Mouse (Mus musculus): ENCODE results near the gene 4930558C23Rik.
"Not testable (repeated sequence)": the region's sequence is repeated elsewhere in the genome, so short reads cannot be mapped to it uniquely, and the experiment has no call there.

4930558C23Rik gene

GRCm38 (mm10) chr3:95373208-95373607, 29.4 kb downstream of the 4930558C23Rik start:
- DNase-seq (ENCODE audit: low read depth), result no peak

GRCm38 (mm10) chr3:95370101-95370500, 32.5 kb downstream of the 4930558C23Rik start:
- DNase-seq (ENCODE audit: low read depth), result no peak

DNA sequence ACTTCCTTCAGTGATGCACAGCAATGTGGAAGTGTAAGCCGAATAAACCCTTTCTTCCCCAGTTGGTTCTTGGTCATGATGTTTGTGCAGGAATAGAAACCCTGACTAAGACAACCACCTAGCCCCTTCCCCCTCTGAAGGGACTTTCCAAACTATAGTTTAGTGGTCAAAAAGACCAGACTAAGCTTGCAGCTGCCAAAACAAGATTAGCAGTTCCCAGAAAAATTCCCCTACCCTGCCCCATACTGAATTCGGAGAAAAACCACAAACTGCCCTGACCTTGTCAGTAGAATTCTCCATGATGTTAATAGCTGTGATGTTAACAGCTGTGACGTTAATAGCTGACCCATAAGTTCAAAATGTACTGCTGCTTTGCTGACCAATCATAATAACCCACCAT, 42.4 kb downstream of the 4930558C23Rik start:
- DNase-seq (ENCODE audit: low read depth), result peak; percentile 18

- no peak for DNase-seq (ENCODE audit: low read depth)
Observed at GRCm38 (mm10) chr3:95357746-95358145, 44.9 kb downstream of the 4930558C23Rik start.

GRCm38 (mm10) chr3:95356701-95357449, 45.8 kb downstream of the 4930558C23Rik start, which contains the start of gene Setdb1:
Gene Setdb1, minus strand, starts transcription at chr3:95357202.
- DNase-seq (ENCODE audit: low read depth), result peak; percentile 93

GRCm38 (mm10) chr3:95355911-95356544, 46.6 kb downstream of the 4930558C23Rik start:
- DNase-seq (ENCODE audit: low read depth), result not testable (repeated sequence)

- DNase-seq (ENCODE audit: low read depth), result peak; percentile 28
Observed at GRCm38 (mm10) chr3:95349491-95349890, 53.1 kb downstream of the 4930558C23Rik start.

- not testable (repeated sequence) for DNase-seq (ENCODE audit: low read depth)
Observed at GRCm38 (mm10) chr3:95348343-95348742, 54.3 kb downstream of the 4930558C23Rik start.

GRCm38 (mm10) chr3:95346454-95346853, 56.2 kb downstream of the 4930558C23Rik start:
- no peak for DNase-seq (ENCODE audit: low read depth)

- DNase-seq (ENCODE audit: low read depth), result not testable (repeated sequence)
Observed at GRCm38 (mm10) chr3:95343356-95344000, 59.2 kb downstream of the 4930558C23Rik start.

DNA sequence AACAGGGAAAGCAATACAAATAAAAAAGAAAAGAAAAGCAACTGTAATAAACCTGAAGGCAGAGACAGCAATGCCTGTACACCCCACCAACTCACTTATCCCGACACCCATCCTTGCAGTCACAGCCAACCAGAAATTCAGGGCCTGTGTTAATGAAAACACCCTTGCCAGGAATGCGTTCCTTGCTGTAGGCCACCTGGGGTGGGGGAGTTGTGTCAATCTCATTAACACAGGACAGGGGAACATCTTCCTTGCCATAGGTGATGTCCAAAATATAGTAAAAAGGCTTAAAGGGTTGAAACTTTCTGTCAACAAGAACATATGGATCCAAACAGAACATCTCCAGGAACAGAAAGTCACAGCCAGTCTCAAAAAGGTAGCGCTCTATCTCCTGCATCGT, 64.4 kb downstream of the 4930558C23Rik start:
- DNase-seq (ENCODE audit: low read depth), result no peak

DNA sequence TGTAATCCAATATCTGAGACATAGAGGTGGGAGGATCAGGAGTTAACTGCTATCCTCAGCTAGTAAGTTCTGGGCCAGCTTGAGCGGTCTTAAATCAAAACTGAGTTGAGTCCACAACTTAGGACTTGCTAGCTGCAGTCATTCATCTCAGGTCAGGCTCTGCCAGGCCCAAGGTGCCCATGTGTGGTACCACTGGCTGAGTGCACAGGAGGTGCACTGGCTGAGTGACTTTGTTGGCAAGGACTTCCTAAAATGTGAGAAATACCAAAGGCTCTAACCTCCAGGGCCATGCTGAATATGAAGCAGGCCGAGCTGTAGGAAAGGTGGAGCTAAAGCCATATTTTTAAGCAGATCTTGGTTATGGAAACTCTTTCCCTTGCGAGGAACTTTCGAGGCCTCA, 65.3 kb downstream of the 4930558C23Rik start:
- no peak for DNase-seq (ENCODE audit: low read depth)

Measured in c-Kit-positive CD71-negative TER-119-negative erythroid progenitor cells, embryonic 14.5 days (primary cell).